Mouse (Mus musculus) midbrain, embryonic 13.5 days (tissue): ENCODE measurements at regions not wholly inside any gene's neighbourhood (a gene's known extent, or its start where the extent isn't known, plus 50 kb on each side); places are given as distances from the start of the nearest gene placed in this dataset.
A peak's percentile ranks its signal among the peaks of the same experiment; 100 is the strongest.
"Not testable (repeated sequence)": the region's sequence is repeated elsewhere in the genome, so short reads cannot be mapped to it uniquely, and the experiment has no call there.

Experiments
- ATAC-seq: fragments of 200-750 bp; cut with Nextera tagmentation; 2 replicates; pipeline ENCODE4 v1.8.0; 2017; ENCODE audit warnings: mild to moderate bottlenecking, moderate TSS enrichment, moderate library complexity
- H3K27ac ChIP-seq: fragments of 300-500 bp; sonication (generic); 2 replicates; pipeline ENCODE4 v1.5.1; 2015; ENCODE audit warnings: inconsistent platforms, mild to moderate bottlenecking, moderate library complexity
- H3K27me3 ChIP-seq: fragments of 300-500 bp; sonication (generic); 2 replicates; pipeline ENCODE4 v1.6.1; 2015; ENCODE audit warnings: mild to moderate bottlenecking, inconsistent platforms
- H3K36me3 ChIP-seq: fragments of 300-500 bp; sonication (generic); 2 replicates; pipeline ENCODE4 v1.6.1; 2015; ENCODE audit warnings: mild to moderate bottlenecking, inconsistent platforms
- H3K4me1 ChIP-seq: fragments of 300-500 bp; sonication (generic); replicated peaks from 2 replicates; pipeline ENCODE4 v1.6.1; 2015; ENCODE audit warnings: inconsistent platforms
- H3K4me2 ChIP-seq: fragments of 300-500 bp; sonication (generic); replicated peaks from 2 replicates; pipeline ENCODE4 v1.6.1; 2015; ENCODE audit warnings: moderate library complexity, mild to moderate bottlenecking, inconsistent platforms
- H3K4me3 ChIP-seq: fragments of 300-500 bp; sonication (generic); replicated peaks from 2 replicates; pipeline ENCODE4 v1.5.1; 2015; ENCODE audit warnings: mild to moderate bottlenecking, inconsistent platforms
- H3K9ac ChIP-seq: fragments of 300-500 bp; sonication (generic); replicated peaks from 2 replicates; pipeline ENCODE4 v1.6.1; 2015; ENCODE audit warnings: mild to moderate bottlenecking, inconsistent platforms
- H3K9me3 ChIP-seq: fragments of 300-500 bp; sonication (generic); 2 replicates; pipeline ENCODE4 v1.6.1; 2016; ENCODE audit warnings: mild to moderate bottlenecking, inconsistent platforms
- WGBS: fragments of 180-500 bp; shearing (Covaris S2); methylation state at CpG from one replicate; pipeline ENCODE4 v1.1.7; 2015; 5-methylcytosine and 5-hydroxymethylcytosine counted together

DNA sequence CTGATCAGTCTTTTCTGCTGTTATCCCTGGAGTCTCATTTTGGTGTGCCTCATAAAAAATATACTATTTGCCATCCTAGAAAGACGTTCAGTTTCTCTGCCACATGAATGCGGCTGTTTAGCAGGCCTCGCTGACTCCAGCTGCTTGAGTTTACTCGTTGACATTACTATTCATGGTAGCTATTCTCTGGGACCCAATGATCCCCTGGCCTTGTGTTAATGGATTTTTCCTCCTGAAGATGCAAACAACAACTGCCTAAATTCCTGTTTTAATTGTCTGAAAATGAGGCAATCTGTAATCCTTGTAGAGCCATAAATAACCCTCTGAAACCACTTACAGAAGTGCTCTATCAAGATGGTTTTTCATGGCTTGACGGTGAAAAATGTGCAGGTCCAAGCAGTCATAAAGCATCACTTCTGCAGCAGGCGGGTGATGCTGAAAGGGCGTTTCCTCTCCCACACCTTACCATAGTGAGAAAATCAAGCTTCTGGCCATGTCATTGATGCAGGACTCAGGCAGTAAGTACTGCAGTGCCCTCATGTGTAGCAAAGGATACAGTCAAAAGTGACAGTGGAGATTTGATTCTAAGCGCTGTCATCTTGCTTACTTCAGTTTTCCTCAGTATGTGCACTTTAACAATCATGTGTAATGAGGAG, 419.7 kb upstream of the Lrp1b start:
- Histone ChIP-seq H3K27ac (no peak overlapping the region), H3K4me1 (no peaks in the 10 kb centered on the region), H3K9me3 (no peaks in the 10 kb centered on the region), H3K4me3 (no peak overlapping the region), H3K9ac (no peak overlapping the region), H3K27me3 (no peaks in the 10 kb centered on the region), H3K36me3 (no peaks in the 10 kb centered on the region), H3K4me2 (no peak overlapping the region)
- 70% methylated on average over 8 of the region's 8 CpGs for WGBS
- no peak for ATAC-seq

DNA sequence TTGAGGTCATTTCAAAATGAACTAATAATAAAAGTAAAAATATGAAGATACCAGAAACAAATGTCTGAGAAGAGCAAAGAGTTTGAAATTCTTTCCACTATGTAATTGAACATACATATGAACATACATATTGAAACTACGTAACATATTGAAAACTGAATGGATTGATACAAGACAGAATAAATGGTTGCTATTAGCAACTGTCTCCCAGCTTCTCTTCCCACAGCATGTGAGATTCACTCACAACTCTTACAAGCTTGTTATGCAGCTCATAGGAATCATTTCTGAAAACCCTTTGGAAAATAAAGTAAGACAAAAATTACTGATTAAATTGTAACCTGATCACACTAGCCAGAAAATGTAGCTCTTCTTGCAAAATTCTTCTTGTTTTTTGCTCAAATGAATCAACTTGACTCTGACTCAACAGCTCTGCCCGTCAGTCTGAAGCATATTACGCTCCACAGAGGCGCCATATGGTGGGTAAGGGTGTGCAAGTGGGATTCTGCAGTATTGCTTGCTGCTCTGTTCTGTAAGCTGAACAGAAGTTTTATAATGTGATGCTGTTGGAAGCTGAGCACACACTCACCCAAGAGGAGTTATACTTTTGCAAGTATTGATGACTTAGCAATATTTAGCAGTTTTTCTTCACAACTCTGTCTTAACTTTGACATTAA, 444.3 kb upstream of the Lrp1b start:
- Histone ChIP-seq H3K27ac (no peak overlapping the region), H3K9ac (no peak overlapping the region), H3K4me3 (no peak overlapping the region), H3K36me3 (no peaks in the 10 kb centered on the region), H3K27me3 (no peaks in the 10 kb centered on the region), H3K4me1 (no peaks in the 10 kb centered on the region), H3K9me3 (no peaks in the 10 kb centered on the region), H3K4me2 (no peak overlapping the region)
- WGBS, result 92% methylated on average over 4 of the region's 4 CpGs
- ATAC-seq, result no peak

DNA sequence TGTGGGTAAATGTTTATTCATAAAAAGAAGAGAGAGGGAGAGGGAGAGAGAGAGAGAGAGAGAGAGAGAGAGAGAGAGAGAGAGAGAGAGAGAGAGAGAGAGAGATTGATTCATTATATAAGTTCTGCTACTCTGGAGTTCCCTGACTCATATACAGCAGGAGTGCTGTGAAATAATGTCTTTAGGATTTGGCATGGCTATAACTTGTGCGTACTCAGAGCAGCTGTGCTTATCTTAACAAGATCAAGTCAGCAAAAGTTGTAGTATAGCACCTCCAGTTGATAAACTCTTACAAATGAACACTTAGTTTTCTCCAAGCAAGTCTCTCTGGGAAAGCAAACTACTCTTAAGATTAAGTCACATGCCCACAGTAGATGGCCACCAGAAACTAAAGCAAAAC, 435.3 kb upstream of the Kynu start:
- Histone ChIP-seq H3K9me3 (no peaks in the 10 kb centered on the region), H3K4me3 (no peak overlapping the region), H3K4me1 (no peaks in the 10 kb centered on the region), H3K27me3 (no peaks in the 10 kb centered on the region), H3K4me2 (no peak overlapping the region), H3K27ac (no peak overlapping the region), H3K9ac (no peak overlapping the region), H3K36me3 (no peaks in the 10 kb centered on the region)
- whole genome bisulfite sequencing, result 94% methylated on average over 1 of the region's 1 CpGs
- ATAC-seq, result no peak

DNA sequence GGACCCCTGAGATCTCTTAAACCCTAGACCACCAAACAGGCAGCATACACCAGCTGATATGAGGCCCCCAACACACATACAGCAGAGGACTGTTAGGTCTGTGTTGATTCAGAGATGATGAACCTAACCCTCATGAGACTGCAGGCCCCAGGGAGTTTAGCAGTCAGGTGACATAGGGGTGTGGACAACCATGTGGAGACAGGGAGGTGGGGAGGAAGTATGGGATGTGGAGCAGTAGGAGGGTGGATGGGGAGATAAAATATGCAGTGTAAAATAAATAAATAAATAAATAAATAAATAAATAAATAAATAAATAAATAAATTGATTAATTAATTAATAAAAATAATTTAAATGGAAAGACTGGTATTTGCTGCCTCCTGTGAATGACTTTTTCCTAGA, 401.6 kb upstream of the Kynu start:
- no peak overlapping the region for H3K27ac ChIP-seq
- H3K9ac ChIP-seq, result no peak overlapping the region
- H3K27me3 ChIP-seq, result no peaks in the 10 kb centered on the region
- H3K9me3 ChIP-seq, result peaks cover 4% of the 10 kb centered on the region; the same call in 1 of the 2 replicates
- no peak overlapping the region for H3K4me3 ChIP-seq
- H3K4me2 ChIP-seq, result no peak overlapping the region
- no peaks in the 10 kb centered on the region for H3K4me1 ChIP-seq
- no peak for ATAC-seq
- H3K36me3 ChIP-seq, result no peaks in the 10 kb centered on the region

- no peak overlapping the region for H3K27ac ChIP-seq
- H3K4me1 ChIP-seq, result no peaks in the 10 kb centered on the region
- H3K4me2 ChIP-seq, result no peak overlapping the region
- no peak overlapping the region for H3K4me3 ChIP-seq
- H3K9me3 ChIP-seq, result no peaks in the 10 kb centered on the region
- H3K27me3 ChIP-seq, result no peaks in the 10 kb centered on the region
- no peak for ATAC-seq
- H3K36me3 ChIP-seq, result no peaks in the 10 kb centered on the region
- H3K9ac ChIP-seq, result no peak overlapping the region
Measured at GRCm38 (mm10) chr2:43182105-43182504, 373.0 kb upstream of the Kynu start.

DNA sequence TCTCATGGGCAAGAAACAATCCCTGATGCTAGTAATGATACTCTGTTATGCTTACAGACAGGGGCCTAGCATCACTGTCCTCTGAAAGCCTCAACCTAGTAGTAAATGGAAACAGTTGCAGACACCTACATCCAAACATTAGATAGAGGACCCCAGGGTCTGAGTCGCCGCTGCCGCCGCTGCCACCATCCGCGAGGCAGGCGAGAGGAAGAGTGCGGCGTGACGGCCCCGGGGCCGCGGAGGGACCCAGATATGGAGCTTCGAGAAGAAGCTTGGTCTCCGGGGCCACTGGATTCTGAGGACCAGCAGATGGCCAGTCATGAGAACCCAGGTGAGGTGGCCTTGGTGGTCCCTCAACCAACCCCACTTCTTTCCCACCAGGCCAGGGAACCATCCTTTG, 359.6 kb upstream of the Kynu start:
- not testable (repeated sequence) for H3K9me3 ChIP-seq, H3K4me3 ChIP-seq, H3K4me1 ChIP-seq, ATAC-seq, H3K9ac ChIP-seq, H3K27me3 ChIP-seq, H3K27ac ChIP-seq, H3K36me3 ChIP-seq, H3K4me2 ChIP-seq
- 95% methylated on average over 15 of the region's 15 CpGs for WGBS

- WGBS, result 49% methylated on average over 3 of the region's 3 CpGs
- Histone ChIP-seq H3K4me1 (no peaks in the 10 kb centered on the region), H3K4me2 (no peak overlapping the region), H3K9ac (no peak overlapping the region), H3K27ac (no peak overlapping the region), H3K9me3 (no peaks in the 10 kb centered on the region), H3K36me3 (no peaks in the 10 kb centered on the region), H3K4me3 (no peak overlapping the region), H3K27me3 (no peaks in the 10 kb centered on the region)
- ATAC-seq, result peak; percentile 82
Measured at GRCm38 (mm10) chr2:43208223-43208622, 346.9 kb upstream of the Kynu start.

GRCm38 (mm10) chr2:43213901-43214300, 341.2 kb upstream of the Kynu start:
- Histone ChIP-seq H3K4me3 (no peak overlapping the region), H3K4me2 (no peak overlapping the region), H3K9ac (no peak overlapping the region), H3K36me3 (no peaks in the 10 kb centered on the region), H3K27ac (no peak overlapping the region), H3K4me1 (no peaks in the 10 kb centered on the region), H3K27me3 (no peaks in the 10 kb centered on the region), H3K9me3 (no peaks in the 10 kb centered on the region)
- 76% methylated on average over 2 of the region's 2 CpGs for WGBS
- no peak for ATAC-seq

- no peaks in the 10 kb centered on the region for H3K9me3 ChIP-seq
- no peak for ATAC-seq
- H3K4me2 ChIP-seq, result no peak overlapping the region
- H3K36me3 ChIP-seq, result no peaks in the 10 kb centered on the region
- 56% methylated on average over 1 of the region's 1 CpGs for WGBS
- no peaks in the 10 kb centered on the region for H3K4me1 ChIP-seq
- H3K27me3 ChIP-seq, result no peaks in the 10 kb centered on the region
- H3K4me3 ChIP-seq, result no peak overlapping the region
- H3K9ac ChIP-seq, result no peak overlapping the region
- H3K27ac ChIP-seq, result no peak overlapping the region
Measured at GRCm38 (mm10) chr2:43217119-43217518, 338.0 kb upstream of the Kynu start.

GRCm38 (mm10) chr2:43222721-43223120, 332.4 kb upstream of the Kynu start:
- Histone ChIP-seq H3K27ac (no peak overlapping the region), H3K27me3 (no peaks in the 10 kb centered on the region), H3K36me3 (no peaks in the 10 kb centered on the region), H3K9ac (no peak overlapping the region), H3K4me1 (no peaks in the 10 kb centered on the region), H3K4me3 (no peak overlapping the region), H3K9me3 (no peaks in the 10 kb centered on the region), H3K4me2 (no peak overlapping the region)
- 94% methylated on average over 3 of the region's 3 CpGs for WGBS
- no peak for ATAC-seq

GRCm38 (mm10) chr2:43224728-43225127, 330.4 kb upstream of the Kynu start:
- 78% methylated on average over 1 of the region's 1 CpGs for WGBS
- not testable (repeated sequence) for H3K9me3 ChIP-seq, H3K4me3 ChIP-seq, H3K9ac ChIP-seq, H3K4me2 ChIP-seq, H3K4me1 ChIP-seq, H3K27me3 ChIP-seq, ATAC-seq, H3K36me3 ChIP-seq, H3K27ac ChIP-seq

DNA sequence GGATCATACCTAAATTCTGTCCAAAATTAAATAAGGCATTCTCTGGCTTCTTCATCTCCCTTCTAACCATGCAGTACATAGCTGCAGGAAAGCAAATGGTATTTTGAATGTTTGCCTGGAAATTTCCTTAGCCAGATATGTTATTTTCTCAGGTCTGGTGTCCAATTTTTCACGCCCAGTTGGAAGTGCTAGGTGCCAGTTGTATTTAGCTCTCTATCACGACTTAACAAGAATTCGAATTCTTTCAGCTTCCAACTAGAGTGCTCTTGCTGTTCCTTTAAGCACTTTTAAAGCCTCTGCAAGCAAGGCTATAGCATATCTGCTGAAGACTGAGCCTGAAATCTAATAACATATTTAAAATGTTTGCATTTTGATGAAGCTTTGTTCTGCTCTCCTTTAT, 308.3 kb upstream of the Kynu start:
- Histone ChIP-seq H3K9ac (no peak overlapping the region), H3K4me1 (no peaks in the 10 kb centered on the region), H3K27me3 (no peaks in the 10 kb centered on the region), H3K9me3 (no peaks in the 10 kb centered on the region), H3K27ac (no peak overlapping the region), H3K36me3 (no peaks in the 10 kb centered on the region), H3K4me3 (no peak overlapping the region), H3K4me2 (no peak overlapping the region)
- no peak for ATAC-seq
- 79% methylated on average over 3 of the region's 3 CpGs for WGBS

GRCm38 (mm10) chr2:43248671-43249070, 306.5 kb upstream of the Kynu start:
- H3K27ac ChIP-seq, result no peak overlapping the region
- WGBS, result 64% methylated on average over 2 of the region's 2 CpGs
- no peak overlapping the region for H3K4me2 ChIP-seq
- no peaks in the 10 kb centered on the region for H3K27me3 ChIP-seq
- H3K4me1 ChIP-seq, result no peaks in the 10 kb centered on the region
- H3K36me3 ChIP-seq, result no peaks in the 10 kb centered on the region
- ATAC-seq, result no peak
- H3K9me3 ChIP-seq, result no peaks in the 10 kb centered on the region
- no peak overlapping the region for H3K4me3 ChIP-seq
- H3K9ac ChIP-seq, result no peak overlapping the region
